Mouse (Mus musculus) c-Kit-negative CD71-positive TER-119-positive erythroid progenitor cells, embryonic 14.5 days (primary cell): Measurements from ENCODE around the gene Def8.
"Not testable (repeated sequence)": the region's sequence is repeated elsewhere in the genome, so short reads cannot be mapped to it uniquely, and the experiment has no call there.

ENCODE experiments used
- DNase-seq: peaks from one replicate; pipeline ENCODE4 v3.0.0-alpha.2; 2013; ENCODE audit warnings: low read depth, low spot score

Def8 gene

DNA sequence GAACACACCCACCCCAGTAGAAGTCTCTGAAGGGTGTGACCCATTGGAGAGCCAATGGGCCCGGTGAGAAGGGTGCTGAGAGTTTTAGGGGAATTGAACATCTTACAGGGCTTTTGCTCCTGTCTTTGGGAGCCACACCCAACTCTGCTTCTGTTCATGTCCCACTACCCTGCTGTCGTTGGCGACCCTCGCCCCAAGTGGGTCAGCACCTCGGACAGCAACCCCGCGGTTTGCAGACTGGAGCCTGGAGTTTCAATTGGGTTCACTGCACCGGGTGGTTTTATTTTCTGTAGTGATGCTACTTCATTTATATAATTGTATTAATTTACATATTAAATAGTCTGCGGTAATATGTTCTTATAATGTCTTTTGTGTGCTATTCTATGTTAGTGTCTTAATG, 9.1 kb upstream of the Def8 start:
- DNase-seq = no peak

DNA sequence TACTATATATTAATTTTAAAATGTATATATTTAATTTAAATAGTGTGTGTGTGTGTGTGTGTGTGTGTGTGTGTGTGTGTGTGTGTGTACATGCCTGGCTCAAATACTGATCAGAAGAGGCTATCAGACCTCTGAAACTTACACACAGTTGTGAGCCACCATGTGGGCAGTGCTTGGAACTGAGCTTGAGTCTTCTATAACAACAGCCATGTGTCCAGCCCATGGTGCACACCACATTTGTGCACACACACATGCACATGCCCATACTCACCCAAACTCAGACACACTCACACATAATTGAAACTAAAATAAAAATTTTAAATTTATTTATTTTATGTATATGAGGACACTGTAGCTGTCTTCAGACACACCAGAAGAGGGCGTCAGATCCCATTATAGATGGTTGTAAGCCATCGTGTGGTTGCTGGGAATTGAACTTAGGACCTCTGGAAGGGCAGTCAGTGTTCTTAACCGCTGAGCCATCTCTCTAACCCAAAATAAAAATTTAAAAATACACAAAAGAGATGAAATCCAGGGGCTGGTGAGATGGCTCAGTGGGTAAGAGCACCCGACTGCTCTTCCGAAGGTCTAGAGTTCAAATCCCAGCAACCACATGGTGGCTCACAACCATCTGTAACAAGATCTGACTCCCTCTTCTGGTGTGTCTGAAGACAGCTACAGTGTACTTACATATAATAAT, 8.2 kb upstream of the Def8 start:
- not testable (repeated sequence) for DNase-seq

DNA sequence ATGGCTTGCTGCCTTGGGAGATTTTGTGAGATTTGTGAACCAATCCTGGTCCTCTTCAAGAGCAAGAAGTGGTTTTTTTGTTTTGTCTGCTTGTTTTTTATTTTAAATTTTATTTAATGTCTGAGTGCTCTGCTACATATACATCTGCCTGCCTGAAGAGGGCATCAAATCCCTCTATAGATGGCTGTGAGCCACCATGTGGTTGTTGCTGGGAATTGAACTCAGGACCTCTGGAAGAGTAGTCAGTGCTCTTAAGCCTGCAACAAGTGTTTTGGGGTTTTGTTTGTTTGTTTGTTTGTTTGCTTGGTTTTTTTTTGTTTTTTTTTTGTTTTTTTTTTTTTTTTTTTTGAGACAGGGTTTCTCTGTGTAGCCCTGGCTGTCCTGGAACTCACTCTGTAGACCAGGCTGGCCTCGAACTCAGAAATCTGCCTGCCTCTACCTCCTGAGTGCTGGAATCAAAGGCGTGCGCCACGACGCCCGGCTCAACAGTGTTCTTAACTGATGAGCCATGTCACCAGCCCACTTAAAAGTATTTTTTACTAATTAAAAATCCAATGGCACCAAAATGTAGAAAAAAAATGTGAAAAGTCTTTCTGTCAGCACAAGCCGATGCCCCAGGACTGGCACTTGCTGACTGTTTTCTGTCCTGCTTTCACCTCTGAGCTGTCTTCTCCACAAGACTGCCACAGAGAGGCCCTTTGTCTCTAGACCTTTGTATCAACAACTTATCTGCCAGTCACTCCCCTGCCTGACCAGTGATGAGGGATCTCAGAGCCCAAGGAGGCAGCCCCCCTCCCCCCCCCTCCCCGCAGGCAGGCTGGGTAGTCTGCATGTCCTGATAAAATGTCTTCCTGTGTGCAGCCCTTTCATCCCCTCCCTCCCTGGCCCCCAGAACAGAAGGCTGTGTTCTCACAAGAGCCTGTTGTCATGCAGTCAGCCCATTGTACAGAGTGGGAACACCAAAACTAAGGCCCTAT, 7.1 kb upstream of the Def8 start:
- DNase-seq = no peak

DNA sequence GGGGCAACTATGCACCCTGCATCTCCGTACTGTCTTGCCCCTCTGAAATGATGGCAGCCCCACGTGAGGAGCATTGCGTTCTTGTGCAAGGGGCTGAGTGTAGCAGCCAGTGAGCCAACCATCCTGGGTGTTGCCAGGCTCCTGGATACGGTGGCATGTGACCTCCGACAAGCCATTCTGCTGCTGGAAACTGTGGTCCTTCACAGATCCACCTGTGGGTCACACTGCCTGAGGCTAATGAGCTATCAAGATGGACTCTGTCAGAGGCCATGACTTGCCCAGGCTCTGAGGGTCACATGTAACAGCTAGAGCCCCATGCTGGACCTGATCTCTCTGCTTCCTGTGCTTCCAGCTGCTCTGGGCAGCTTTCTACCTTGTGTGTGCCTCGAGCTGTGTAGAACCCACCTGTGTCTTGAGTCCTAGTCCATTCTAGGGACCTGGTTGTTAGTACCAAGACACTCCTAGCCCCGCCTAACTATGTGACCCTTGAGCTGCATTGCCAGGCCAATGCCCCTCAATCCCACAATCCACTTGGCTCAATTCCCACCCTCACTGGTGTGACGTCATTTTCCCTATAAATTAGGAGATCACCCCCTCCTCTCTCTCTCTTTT, 6.3 kb upstream of the Def8 start:
- no peak for DNase-seq

DNA sequence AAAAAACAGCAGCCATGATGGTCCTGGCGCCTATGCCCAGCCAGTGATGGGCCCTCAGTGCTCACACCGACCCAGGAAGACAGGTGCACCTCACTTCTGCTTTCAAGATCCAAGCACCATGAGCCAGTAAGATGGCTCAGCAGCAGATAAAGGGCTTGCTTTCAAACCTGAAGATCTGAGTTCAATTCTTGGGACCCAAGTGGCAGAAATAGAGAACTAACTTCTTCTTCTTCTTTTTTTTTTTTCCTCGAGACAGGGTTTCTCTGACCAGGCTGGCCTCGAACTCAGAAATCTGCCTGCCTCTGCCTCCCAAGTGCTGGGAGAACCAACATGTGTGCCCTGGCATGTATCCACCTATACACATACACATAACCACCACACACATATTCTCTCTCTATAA, 3.6 kb upstream of the Def8 start:
- no peak for DNase-seq

DNA sequence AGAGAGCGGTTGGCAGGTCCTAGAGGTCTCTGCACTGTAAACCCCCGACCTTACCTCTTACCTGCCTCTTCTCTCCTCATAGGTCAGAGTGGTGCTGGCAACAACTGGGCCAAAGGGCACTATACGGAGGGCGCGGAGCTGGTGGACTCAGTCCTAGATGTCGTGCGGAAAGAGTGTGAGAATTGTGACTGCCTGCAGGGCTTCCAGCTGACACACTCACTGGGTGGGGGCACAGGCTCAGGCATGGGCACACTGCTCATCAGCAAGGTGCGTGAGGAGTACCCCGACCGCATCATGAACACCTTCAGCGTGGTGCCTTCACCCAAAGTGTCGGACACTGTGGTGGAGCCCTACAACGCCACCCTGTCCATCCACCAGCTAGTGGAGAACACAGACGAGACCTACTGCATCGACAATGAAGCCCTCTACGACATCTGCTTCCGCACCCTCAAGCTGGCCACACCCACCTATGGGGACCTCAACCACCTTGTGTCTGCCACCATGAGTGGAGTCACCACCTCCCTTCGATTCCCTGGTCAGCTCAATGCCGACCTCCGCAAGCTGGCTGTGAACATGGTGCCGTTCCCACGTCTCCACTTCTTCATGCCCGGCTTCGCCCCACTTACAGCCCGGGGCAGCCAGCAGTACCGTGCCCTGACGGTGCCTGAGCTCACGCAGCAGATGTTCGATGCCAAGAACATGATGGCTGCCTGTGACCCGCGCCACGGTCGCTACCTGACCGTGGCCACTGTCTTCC, 2.6 kb upstream of the Def8 start:
- DNase-seq = no peak

DNA sequence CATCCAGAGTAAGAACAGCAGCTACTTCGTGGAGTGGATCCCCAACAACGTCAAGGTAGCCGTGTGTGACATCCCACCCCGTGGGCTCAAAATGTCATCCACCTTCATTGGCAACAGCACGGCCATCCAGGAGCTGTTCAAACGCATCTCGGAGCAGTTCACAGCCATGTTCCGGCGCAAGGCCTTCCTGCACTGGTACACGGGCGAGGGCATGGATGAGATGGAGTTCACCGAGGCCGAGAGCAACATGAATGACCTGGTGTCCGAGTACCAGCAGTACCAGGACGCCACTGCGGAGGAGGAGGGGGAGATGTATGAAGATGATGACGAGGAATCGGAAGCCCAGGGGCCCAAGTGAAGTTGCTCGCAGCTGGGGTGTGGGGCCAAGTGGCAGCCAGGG, 2.0 kb upstream of the Def8 start:
- DNase-seq = no peak

DNA sequence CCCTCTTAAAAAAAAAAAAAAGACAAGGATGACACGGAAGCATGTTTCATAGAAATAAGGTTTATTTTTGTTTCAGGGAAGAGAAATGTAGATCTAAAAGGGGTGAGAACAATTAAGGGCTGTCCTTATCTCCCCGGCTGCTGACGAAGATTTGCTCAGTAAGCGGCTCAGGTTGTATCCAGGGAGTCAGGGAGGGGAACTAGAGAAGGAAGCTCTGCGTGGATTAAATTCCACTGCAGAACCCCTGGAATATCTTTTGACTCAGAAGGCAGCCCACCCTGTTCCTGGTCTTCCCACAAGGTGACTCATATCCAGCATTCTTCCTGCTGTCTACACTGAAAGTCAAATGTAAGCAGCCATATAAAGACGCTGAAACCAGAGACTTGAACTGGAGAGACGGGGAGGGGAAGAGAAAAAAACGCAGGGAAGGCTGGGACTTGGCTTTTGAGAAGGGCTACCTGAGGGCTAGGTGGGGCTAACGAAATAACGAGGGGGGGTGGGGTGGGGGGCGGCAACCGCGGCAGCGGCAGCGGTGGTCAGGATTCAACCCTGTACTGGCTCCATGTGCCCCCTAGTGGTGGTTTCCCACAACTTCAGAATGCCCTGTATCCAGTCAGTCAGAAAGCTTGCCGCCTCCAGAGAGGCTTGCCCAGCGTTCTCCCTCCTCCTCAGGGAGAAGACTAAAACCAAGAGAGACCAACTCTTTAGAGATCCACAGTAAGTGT, 1.1 kb upstream of the Def8 start:
- DNase-seq = peak; percentile 33

DNA sequence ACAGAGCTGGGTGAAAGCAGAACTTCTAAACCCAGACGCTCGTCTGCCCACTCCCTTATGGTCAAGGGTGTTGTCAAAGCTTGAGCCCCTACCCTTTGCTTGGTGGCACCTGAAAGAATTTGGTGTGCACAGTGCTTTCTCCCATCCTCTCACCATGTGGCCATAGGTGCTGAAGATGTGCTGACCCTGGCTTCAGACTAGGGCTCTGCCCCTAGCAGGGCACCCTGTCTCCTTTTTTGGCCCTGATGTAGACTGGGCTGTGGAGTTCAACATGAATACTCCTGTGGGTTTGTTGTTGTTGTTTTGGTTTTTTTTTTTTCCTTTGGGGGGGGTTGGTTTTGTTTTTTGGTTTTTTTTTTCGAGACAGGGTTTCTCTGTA, 557 bp upstream of the Def8 start:
- DNase-seq = no peak

DNA sequence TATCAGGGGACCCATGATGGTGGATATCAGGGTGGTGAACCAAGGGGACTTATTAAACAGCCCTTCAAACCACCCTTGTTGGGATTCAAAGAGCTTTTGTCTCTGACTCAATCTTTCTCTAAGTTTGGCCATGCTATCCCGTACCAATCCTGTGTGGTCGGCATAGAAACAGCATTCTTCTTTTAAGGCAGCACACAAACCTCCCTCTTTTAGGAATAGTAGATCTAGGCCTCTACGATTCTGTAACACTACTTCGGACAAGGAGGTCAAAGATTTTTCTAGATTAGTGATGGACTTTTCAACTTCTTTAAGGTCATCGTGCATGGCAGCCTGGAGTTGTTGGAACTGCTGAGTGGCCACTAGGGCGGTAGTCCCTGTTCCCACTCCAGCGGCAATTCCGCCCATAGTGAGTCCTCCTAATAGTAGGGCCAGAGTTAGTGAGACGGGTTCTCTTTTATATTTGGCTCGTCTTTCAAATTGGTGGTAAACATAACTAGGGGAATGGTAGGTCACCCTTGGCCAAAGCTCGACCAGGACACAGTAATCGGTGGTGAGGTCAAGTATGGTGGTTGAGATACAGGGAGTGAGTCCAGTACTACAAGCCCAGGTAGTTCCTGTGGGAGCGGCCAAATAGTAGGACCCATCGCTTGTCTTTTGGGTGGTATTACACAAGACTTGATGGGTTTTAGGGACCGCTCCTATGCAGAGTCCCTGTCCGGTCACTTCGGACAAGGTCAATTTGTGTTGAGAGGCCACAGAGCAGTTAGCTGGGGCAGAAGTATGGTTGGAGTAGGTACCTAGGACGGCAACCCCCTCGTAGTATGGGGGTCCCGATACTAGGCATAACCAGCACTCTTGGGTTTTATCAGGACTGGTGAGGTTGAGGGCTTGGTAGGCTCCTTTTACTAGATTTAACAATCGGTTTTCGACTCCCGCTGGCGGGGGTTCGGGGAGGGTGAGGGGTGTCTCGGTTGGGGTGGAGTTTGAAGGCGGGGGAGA, 3.5 kb downstream of the Def8 start:
- no peak for DNase-seq

DNA sequence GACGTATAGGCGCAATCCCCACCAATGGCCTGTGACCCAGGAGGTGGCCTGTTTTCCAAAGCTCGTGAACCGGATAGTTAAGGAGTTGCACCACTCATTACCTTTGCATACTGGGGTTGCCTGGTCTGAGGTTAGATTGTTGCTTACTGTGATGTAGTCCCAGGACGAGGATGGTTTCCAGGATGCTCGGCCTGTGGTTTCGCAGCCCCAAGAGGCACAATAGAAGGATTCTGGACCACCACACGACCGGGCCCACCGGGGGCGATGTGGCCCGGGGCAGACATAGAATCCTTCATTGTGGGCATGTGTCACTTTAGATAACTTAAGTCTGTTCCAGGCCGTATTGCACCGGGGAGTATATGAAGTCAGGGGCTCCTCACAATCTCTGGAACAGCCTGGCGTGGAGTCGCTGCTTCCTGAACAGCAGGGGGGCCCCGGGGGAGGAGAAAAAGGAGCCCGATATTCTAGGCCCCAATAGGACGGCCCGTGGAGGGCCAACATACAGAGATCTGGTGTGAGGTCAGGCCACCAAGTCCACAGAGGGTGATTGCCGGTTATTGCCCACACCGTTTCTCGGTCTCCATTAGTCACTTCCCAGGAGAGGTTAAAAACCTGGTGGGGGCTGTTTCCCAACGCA, 4.4 kb downstream of the Def8 start:
- no peak for DNase-seq

DNA sequence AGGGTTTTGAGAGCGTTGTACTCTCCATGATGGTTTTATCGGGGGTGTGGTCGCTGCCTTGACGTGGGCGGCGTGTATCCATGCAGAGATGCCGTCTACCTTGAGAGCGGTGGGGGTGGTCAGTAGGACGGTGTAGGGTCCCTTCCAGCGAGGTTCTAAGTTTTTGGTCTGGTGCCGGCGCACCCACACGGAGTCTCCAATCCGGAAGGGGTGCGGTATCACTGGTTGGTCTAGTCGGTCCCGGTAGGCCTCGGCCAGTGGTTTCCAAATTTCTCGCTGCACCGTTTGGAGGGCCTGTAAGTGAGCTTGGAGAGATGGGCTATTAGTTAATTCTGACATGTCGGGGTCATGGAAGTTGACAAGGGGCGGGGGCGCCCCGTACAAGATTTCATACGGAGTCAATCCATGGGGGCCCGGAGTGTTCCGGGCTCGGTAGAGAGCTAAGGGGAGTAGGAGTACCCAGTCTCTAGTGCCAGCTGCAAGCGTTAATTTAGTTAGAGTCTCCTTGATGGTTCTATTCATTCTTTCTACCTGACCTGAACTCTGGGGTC, 5.1 kb downstream of the Def8 start:
- DNase-seq = no peak

DNA sequence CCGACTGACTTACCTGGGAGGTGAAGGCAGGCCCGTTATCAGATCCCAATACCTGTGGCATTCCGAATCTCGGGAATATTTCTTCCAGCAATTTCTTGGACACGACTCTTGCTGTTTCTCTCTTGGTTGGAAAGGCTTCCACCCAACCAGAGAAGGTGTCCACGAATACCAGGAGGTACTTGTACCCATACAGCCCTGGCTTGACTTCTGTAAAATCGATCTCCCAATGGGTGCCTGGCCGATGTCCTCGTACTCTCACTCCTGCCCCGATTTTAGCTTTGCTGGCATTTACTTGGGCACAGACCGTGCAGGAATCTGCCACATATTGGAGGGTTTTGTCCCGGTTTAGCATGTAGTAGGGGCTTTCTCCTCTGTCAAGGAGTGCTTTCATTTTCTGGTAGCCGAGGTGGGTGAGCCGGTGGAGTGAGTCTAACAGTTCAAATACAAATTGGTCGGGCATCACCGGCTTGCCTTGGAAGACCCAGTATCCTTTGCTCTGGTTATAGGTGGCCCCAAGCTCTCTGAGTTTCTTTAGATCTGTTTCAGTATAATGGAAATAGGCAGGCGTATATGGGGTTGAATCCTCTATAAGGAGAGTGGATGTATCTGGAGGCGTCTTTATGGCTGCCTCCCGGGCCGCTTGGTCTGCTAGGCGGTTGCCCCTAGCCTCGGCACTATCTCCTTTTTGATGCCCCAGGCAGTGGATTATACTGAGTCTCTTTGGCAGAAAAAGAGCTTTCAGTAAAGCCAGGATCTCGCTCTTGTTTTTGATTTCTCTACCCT, 5.8 kb downstream of the Def8 start:
- no peak for DNase-seq

DNA sequence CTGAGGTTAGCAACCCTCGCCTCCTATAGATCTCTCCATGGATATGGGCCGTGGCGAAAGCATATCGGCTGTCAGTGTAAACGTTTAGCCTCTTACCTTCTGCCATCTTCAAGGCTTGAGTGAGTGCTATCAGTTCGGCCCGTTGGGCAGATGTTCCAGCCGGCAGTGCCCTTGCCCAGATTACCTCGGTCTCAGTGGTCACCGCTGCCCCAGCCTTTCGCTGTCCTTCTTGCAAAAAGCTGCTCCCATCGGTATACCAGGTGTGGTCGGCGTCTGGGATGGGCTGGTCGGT, 6.3 kb downstream of the Def8 start:
- DNase-seq = not testable (repeated sequence)

DNA sequence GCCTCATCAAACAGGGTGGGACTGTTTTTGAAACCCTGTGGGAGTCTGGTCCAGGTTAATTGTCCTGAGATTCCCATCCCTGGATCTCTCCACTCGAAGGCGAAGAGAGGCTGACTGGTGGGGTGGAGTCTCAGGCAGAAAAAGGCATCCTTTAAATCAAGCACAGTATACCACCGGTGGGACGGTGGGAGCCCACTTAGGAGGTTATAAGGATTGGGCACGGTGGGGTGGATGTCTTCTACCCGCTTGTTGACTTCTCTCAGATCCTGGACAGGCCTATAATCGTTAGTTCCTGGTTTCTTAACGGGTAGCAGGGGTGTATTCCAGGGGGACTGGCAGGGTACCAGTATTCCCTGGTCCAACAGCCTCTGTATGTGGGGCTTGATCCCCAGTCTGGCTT, 7.6 kb downstream of the Def8 start:
- DNase-seq = not testable (repeated sequence)

DNA sequence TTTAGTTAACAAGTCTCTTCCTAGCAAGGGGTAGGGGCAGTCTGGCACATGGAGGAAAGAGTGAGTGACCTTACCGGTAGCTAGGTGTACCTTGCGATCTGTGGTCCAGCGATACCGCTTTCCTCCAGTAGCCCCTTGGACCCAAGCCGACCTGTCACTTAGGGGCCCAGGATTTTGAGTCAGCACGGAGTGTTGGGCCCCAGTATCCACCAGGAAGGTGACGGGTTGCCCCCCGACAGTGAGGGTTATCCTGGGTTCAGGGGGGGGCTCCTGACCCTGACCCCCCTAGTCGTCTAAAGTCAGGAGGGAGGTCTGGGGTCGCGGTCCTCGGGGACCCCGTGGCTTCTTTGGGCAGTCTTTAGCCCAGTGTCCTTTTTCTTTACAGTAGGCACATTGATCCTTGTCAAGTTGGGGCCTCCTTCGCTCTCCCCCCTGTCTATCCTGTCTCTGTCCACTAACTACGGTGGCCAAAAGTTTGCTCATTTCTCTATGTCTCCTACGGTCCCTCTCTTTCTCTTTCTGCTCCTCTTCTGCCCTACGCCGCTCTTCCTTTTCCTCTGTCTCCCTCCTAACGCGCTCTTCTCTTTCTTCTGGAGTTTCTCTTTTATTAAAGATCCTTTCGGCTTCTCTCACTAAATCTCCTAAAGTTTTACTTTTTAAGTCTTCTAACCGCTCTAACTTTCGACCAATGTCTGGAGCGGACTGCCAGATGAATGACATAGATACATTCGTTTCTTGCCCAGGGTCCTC, 8.5 kb downstream of the Def8 start:
- no peak for DNase-seq

DNA sequence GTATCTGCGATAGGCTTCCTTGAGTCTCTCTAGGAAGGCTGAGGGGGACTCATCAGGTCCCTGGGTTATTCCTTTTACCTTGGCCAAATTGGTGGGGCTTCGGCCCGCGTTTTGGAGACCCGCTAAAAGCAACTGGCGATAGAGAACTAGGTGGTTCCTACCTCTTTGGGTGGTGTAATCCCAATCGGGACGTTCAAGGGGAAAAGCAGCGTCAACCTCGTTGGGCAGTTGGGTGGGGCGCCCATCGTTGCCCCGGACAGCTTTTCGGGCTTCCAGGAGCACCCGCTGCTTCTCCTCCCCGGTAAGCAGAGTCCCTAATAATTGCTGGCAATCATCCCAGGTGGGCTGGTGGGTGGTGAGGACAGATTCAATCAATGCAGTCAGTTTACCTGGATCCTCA, 9.1 kb downstream of the Def8 start:
- no peak for DNase-seq
